Mouse (Mus musculus) heart, embryonic 15.5 days (tissue): ENCODE measurements around the gene Glb1. TPM values are rescaled to one million over a fixed set of nuclear protein-coding genes. Genes with fewer than 3 reads are reported as not detected.
A peak's percentile ranks its signal among the peaks of the same experiment; 100 is the strongest.

Source experiments
- ATAC-seq: fragments of 200-750 bp; cut with Nextera tagmentation; replicated peaks from 2 replicates; pipeline ENCODE4 v1.8.0; 2017; ENCODE audit warnings: low read depth, moderate TSS enrichment; ENCODE audit not compliant: insufficient number of reproducible peaks, insufficient read depth, low FRiP score
- H3K27ac ChIP-seq: fragments of 300-500 bp; sonication (generic); 2 replicates; pipeline ENCODE4 v1.5.1; 2015; ENCODE audit warnings: mild to moderate bottlenecking, inconsistent platforms
- H3K27me3 ChIP-seq: fragments of 300-500 bp; sonication (generic); 2 replicates; pipeline ENCODE4 v1.6.1; 2015; ENCODE audit warnings: inconsistent platforms
- H3K36me3 ChIP-seq: fragments of 300-500 bp; sonication (generic); 2 replicates; pipeline ENCODE4 v1.6.1; 2015; ENCODE audit warnings: mild to moderate bottlenecking, inconsistent platforms
- H3K4me1 ChIP-seq: fragments of 300-500 bp; sonication (generic); replicated peaks from 2 replicates; pipeline ENCODE4 v1.6.1; 2015; ENCODE audit warnings: inconsistent platforms
- H3K4me2 ChIP-seq: fragments of 300-500 bp; sonication (generic); 2 replicates; pipeline ENCODE4 v1.6.1; 2015; ENCODE audit warnings: inconsistent platforms, mild to moderate bottlenecking, moderate library complexity
- H3K4me3 ChIP-seq: fragments of 300-500 bp; sonication (generic); 2 replicates; pipeline ENCODE4 v1.5.1; 2015; ENCODE audit warnings: mild to moderate bottlenecking, inconsistent platforms
- H3K9ac ChIP-seq: fragments of 300-500 bp; sonication (generic); 2 replicates; pipeline ENCODE4 v1.6.1; 2015; ENCODE audit warnings: mild to moderate bottlenecking, inconsistent platforms
- H3K9me3 ChIP-seq: fragments of 300-500 bp; sonication (generic); replicated peaks from 2 replicates; pipeline ENCODE4 v1.6.1; 2016; ENCODE audit warnings: inconsistent platforms
- WGBS: fragments of 180-500 bp; shearing (Covaris S2); methylation state at CpG from one replicate; pipeline ENCODE4 v1.1.7; 2015; ENCODE audit warnings: mixed read lengths; 5-methylcytosine and 5-hydroxymethylcytosine counted together
- polyA plus RNA-seq: library from polyadenylated mRNA; unstranded; fragments of >200 nt; fragmentation: Nextera tagmentation; extraction: Ambion mirVana; gene quantifications from 2 replicates; pipeline ENCODE4 v1.2.1, GENCODE M21; 2015

Glb1 gene
- polyA plus RNA-seq, 1 experiment from 2014 or later: 36.6 TPM

GRCm38 (mm10) chr9:114420443-114420842 is 19.6 kb downstream of the Glb1 start:
- Histone ChIP-seq H3K4me3 (no peak overlapping the region), H3K36me3 (peaks cover 9% of the 10 kb centered on the region), H3K9me3 (no peaks in the 10 kb centered on the region; the same call in 1 of the 2 replicates), H3K4me2 (no peak overlapping the region), H3K27ac (no peak overlapping the region), H3K27me3 (no peaks in the 10 kb centered on the region), H3K4me1 (no peaks in the 10 kb centered on the region), H3K9ac (no peak overlapping the region)
- 72% methylated on average over 8 of the region's 8 CpGs for WGBS
- ATAC-seq: no peak

- 63% methylated on average over 3 of the region's 3 CpGs for WGBS
- no peak overlapping the region for H3K4me3 ChIP-seq
- no peaks in the 10 kb centered on the region; the same call in 1 of the 2 replicates for H3K9me3 ChIP-seq
- H3K9ac ChIP-seq: no peak overlapping the region
- peaks cover 15% of the 10 kb centered on the region for H3K36me3 ChIP-seq
- no peak overlapping the region for H3K4me2 ChIP-seq
- H3K27ac ChIP-seq: no peak overlapping the region
- no peak for ATAC-seq
- no peaks in the 10 kb centered on the region for H3K27me3 ChIP-seq
- H3K4me1 ChIP-seq: no peaks in the 10 kb centered on the region
These were observed 20.2 kb downstream of the Glb1 start for GRCm38 (mm10) chr9:114421045-114421444.

- Histone ChIP-seq H3K36me3 (peaks cover 16% of the 10 kb centered on the region), H3K4me3 (no peak overlapping the region), H3K27ac (no peak overlapping the region), H3K27me3 (no peaks in the 10 kb centered on the region), H3K4me2 (no peak overlapping the region), H3K9ac (no peak overlapping the region), H3K9me3 (no peaks in the 10 kb centered on the region; the same call in 1 of the 2 replicates), H3K4me1 (no peaks in the 10 kb centered on the region)
- ATAC-seq: no peak
- WGBS: 80% methylated on average over 7 of the region's 7 CpGs
These were observed 20.9 kb downstream of the Glb1 start for GRCm38 (mm10) chr9:114421797-114422196.

GRCm38 (mm10) chr9:114425576-114425975 is 24.7 kb downstream of the Glb1 start:
- no peaks in the 10 kb centered on the region for H3K4me1 ChIP-seq
- H3K27ac ChIP-seq: no peak overlapping the region
- no peaks in the 10 kb centered on the region; the same call in 1 of the 2 replicates for H3K9me3 ChIP-seq
- H3K9ac ChIP-seq: no peak overlapping the region
- 91% methylated on average over 5 of the region's 5 CpGs for WGBS
- no peak overlapping the region for H3K4me3 ChIP-seq
- no peak for ATAC-seq
- peaks cover 17% of the 10 kb centered on the region for H3K36me3 ChIP-seq
- H3K4me2 ChIP-seq: no peak overlapping the region
- no peaks in the 10 kb centered on the region for H3K27me3 ChIP-seq

- Histone ChIP-seq H3K27me3 (no peaks in the 10 kb centered on the region), H3K36me3 (peaks cover 22% of the 10 kb centered on the region), H3K9me3 (no peaks in the 10 kb centered on the region; the same call in 1 of the 2 replicates), H3K4me3 (no peak overlapping the region), H3K9ac (no peak overlapping the region), H3K4me1 (no peaks in the 10 kb centered on the region), H3K4me2 (no peak overlapping the region), H3K27ac (no peak overlapping the region)
- 63% methylated on average over 5 of the region's 5 CpGs for WGBS
- ATAC-seq: no peak
These were observed 25.3 kb downstream of the Glb1 start for GRCm38 (mm10) chr9:114426201-114426600.

- H3K9ac ChIP-seq: no peak overlapping the region
- ATAC-seq: no peak
- H3K4me1 ChIP-seq: no peaks in the 10 kb centered on the region
- WGBS: 85% methylated on average over 8 of the region's 8 CpGs
- H3K9me3 ChIP-seq: no peaks in the 10 kb centered on the region; the same call in 1 of the 2 replicates
- no peaks in the 10 kb centered on the region for H3K27me3 ChIP-seq
- H3K27ac ChIP-seq: no peak overlapping the region
- H3K4me3 ChIP-seq: no peak overlapping the region
- no peak overlapping the region for H3K4me2 ChIP-seq
- peaks cover 22% of the 10 kb centered on the region for H3K36me3 ChIP-seq
These were observed 26.5 kb downstream of the Glb1 start for GRCm38 (mm10) chr9:114427425-114427824.

- 79% methylated on average over 12 of the region's 12 CpGs for WGBS
These were observed 27.4 kb downstream of the Glb1 start for GRCm38 (mm10) chr9:114428103-114428834.

GRCm38 (mm10) chr9:114435668-114436067 is 34.8 kb downstream of the Glb1 start:
- no peak for ATAC-seq
- Histone ChIP-seq H3K4me3 (no peak overlapping the region), H3K4me2 (no peak overlapping the region), H3K27ac (no peak overlapping the region), H3K36me3 (peaks cover 13% of the 10 kb centered on the region; the same call in 1 of the 2 replicates), H3K27me3 (no peaks in the 10 kb centered on the region), H3K9me3 (no peaks in the 10 kb centered on the region), H3K9ac (no peak overlapping the region), H3K4me1 (no peaks in the 10 kb centered on the region)
- WGBS: 82% methylated on average over 2 of the region's 2 CpGs

More at GRCm38 (mm10) chr9:114428103-114428834, 27.4 kb downstream of the Glb1 start:
- ATAC-seq: no peak
- Histone ChIP-seq H3K4me3 (no peak overlapping the region), H3K27me3 (no peaks in the 10 kb centered on the region), H3K27ac (no peak overlapping the region), H3K4me2 (no peak overlapping the region), H3K9me3 (no peaks in the 10 kb centered on the region; the same call in 1 of the 2 replicates), H3K36me3 (peaks cover 22% of the 10 kb centered on the region), H3K9ac (no peak overlapping the region), H3K4me1 (no peaks in the 10 kb centered on the region)

- H3K27me3 ChIP-seq: no peaks in the 10 kb centered on the region
- H3K4me2 ChIP-seq: no peak overlapping the region
- H3K4me3 ChIP-seq: no peak overlapping the region
- ATAC-seq: 0 out of 2 replicates have a peak, but pooled peaks have one; percentile 11
- no peak overlapping the region for H3K27ac ChIP-seq
- H3K9me3 ChIP-seq: no peaks in the 10 kb centered on the region
- 71% methylated on average over 10 of the region's 10 CpGs for WGBS
- peaks cover 10% of the 10 kb centered on the region; the same call in 1 of the 2 replicates for H3K36me3 ChIP-seq
- H3K4me1 ChIP-seq: no peaks in the 10 kb centered on the region
- no peak overlapping the region for H3K9ac ChIP-seq
These were observed 39.7 kb downstream of the Glb1 start for GRCm38 (mm10) chr9:114440548-114440947.

- Histone ChIP-seq H3K4me3 (no peak overlapping the region), H3K27ac (no peak overlapping the region), H3K4me2 (no peak overlapping the region), H3K9me3 (no peaks in the 10 kb centered on the region), H3K36me3 (no peaks in the 10 kb centered on the region), H3K4me1 (peaks cover 3% of the 10 kb centered on the region), H3K9ac (no peak overlapping the region), H3K27me3 (no peaks in the 10 kb centered on the region)
- ATAC-seq: no peak
- 91% methylated on average over 9 of the region's 9 CpGs for WGBS
These were observed 41.3 kb downstream of the Glb1 start for GRCm38 (mm10) chr9:114442225-114442624.

GRCm38 (mm10) chr9:114442893-114443292 is 42.0 kb downstream of the Glb1 start:
- no peaks in the 10 kb centered on the region for H3K9me3 ChIP-seq
- WGBS: 81% methylated on average over 9 of the region's 9 CpGs
- H3K9ac ChIP-seq: no peak overlapping the region
- H3K4me3 ChIP-seq: no peak overlapping the region
- no peak overlapping the region for H3K27ac ChIP-seq
- no peaks in the 10 kb centered on the region for H3K27me3 ChIP-seq
- H3K36me3 ChIP-seq: no peaks in the 10 kb centered on the region
- no peak overlapping the region for H3K4me2 ChIP-seq
- ATAC-seq: no peak
- H3K4me1 ChIP-seq: peaks cover 3% of the 10 kb centered on the region

GRCm38 (mm10) chr9:114443351-114443750 is 42.5 kb downstream of the Glb1 start:
- Histone ChIP-seq H3K4me3 (no peak overlapping the region), H3K4me2 (no peak overlapping the region), H3K36me3 (no peaks in the 10 kb centered on the region), H3K4me1 (peaks cover 3% of the 10 kb centered on the region), H3K27ac (no peak overlapping the region), H3K9me3 (no peaks in the 10 kb centered on the region), H3K9ac (no peak overlapping the region), H3K27me3 (no peaks in the 10 kb centered on the region)
- ATAC-seq: no peak
- 83% methylated on average over 8 of the region's 8 CpGs for WGBS
